Mouse (Mus musculus) limb, embryonic 14.5 days (tissue): ENCODE measurements around the gene Sesn3. TPM values are rescaled to one million over a fixed set of nuclear protein-coding genes. Genes with fewer than 3 reads are reported as not detected.
A peak's percentile ranks its signal among the peaks of the same experiment; 100 is the strongest.

Experiments
- ATAC-seq: fragments of 200-750 bp; cut with Nextera tagmentation; 2 replicates; pipeline ENCODE4 v1.8.0; 2017; ENCODE audit warnings: low read depth, moderate number of reproducible peaks, moderate TSS enrichment; ENCODE audit not compliant: low FRiP score
- DNase-seq: peaks from one replicate; pipeline ENCODE4 v3.0.0-alpha.2; 2015; ENCODE audit warnings: low spot score
- H3K27ac ChIP-seq: fragments of 300-500 bp; sonication (generic); replicated peaks from 2 replicates; pipeline ENCODE4 v1.5.1; 2014; ENCODE audit warnings: low read depth, mild to moderate bottlenecking, low read length, moderate library complexity, mixed read lengths
- H3K27me3 ChIP-seq: fragments of 300-500 bp; sonication (generic); 2 replicates; pipeline ENCODE4 v1.6.1; 2014; ENCODE audit warnings: low read length, mixed read lengths; ENCODE audit not compliant: control insufficient read depth, insufficient read depth
- H3K36me3 ChIP-seq: fragments of 300-500 bp; sonication (generic); 2 replicates; pipeline ENCODE4 v1.6.1; 2014; ENCODE audit warnings: mild to moderate bottlenecking, low read length, moderate library complexity, mixed read lengths; ENCODE audit not compliant: control insufficient read depth, insufficient read depth
- H3K4me1 ChIP-seq: fragments of 300-500 bp; sonication (generic); 2 replicates; pipeline ENCODE4 v1.6.1; 2014; ENCODE audit warnings: antibody characterized with exemption, low read length, mixed read lengths; ENCODE audit not compliant: control insufficient read depth, insufficient read depth
- H3K4me2 ChIP-seq: fragments of 300-500 bp; sonication (generic); replicated peaks from 2 replicates; pipeline ENCODE4 v1.6.1; 2014; ENCODE audit warnings: low read depth, mild to moderate bottlenecking, low read length, moderate library complexity; ENCODE audit not compliant: severe bottlenecking
- H3K4me3 ChIP-seq: fragments of 300-500 bp; sonication (generic); replicated peaks from 2 replicates; pipeline ENCODE4 v1.5.1; 2014; ENCODE audit warnings: low read length
- H3K9ac ChIP-seq: fragments of 300-500 bp; sonication (generic); 2 replicates; pipeline ENCODE4 v1.6.1; 2014; ENCODE audit warnings: mild to moderate bottlenecking, low read depth, low read length, moderate library complexity; ENCODE audit not compliant: severe bottlenecking
- H3K9me3 ChIP-seq: fragments of 300-500 bp; sonication (generic); 2 replicates; pipeline ENCODE4 v1.6.1; 2016; ENCODE audit warnings: low read length; ENCODE audit not compliant: control insufficient read depth
- POLR2A ChIP-seq: fragments of 200-500 bp; IDR thresholded peaks from 2 replicates; pipeline ENCODE4 v1.8.0; 2012; ENCODE audit warnings: inconsistent platforms, mild to moderate bottlenecking, moderate library complexity, borderline replicate concordance; ENCODE audit not compliant: insufficient read depth, insufficient read length; ENCODE audit errors: extremely low read depth
- WGBS: fragments of 180-500 bp; shearing (Covaris S2); extraction: QIAGEN DNeasy Blood & Tissue Kit; methylation state at CpG from one replicate; pipeline ENCODE4 v1.1.7; 2014; 5-methylcytosine and 5-hydroxymethylcytosine counted together
- polyA plus RNA-seq, 2 experiments: library from polyadenylated mRNA; depleted of rRNA in 1 of 2; stranded (reverse) in 1 of 2; unstranded in 1 of 2; fragments of >200 nt; fragmentation: Nextera tagmentation in 1 of 2; extraction: Ambion mirVana in 1 of 2; gene quantifications; 2 replicates each; pipeline versions ENCODE4 v1.2.1 to v1.2.3; 2012 to 2014

The Sesn3 gene
- polyA plus RNA-seq, 2 experiments = 21.1 to 25.3 TPM

DNA sequence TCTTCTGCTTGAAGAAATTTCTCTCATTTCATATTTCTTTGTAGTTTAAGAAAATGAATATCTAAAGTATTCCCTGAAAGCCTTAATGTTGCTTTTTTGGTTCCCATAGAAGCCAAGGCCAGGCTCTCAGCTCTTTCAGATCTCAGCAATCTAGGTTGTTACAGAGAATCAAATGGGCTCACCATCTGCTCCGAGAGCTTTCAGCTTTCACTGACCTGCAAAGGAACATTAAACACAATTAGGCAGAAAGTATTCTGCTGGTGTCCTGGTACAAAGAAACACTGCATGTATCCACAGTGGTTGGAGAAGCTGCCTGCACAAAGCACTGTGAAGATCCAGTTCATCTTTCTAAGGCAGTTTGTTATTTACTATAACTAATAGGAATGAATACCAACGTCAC lies 32.6 kb upstream of the Sesn3 start:
- H3K4me1 ChIP-seq = peaks cover 14% of the 10 kb centered on the region
- no peaks in the 10 kb centered on the region for H3K36me3 ChIP-seq
- H3K4me3 ChIP-seq = no peak overlapping the region
- H3K27me3 ChIP-seq = no peaks in the 10 kb centered on the region
- DNase-seq = no peak
- no peaks in the 10 kb centered on the region for H3K9me3 ChIP-seq
- no peak overlapping the region for H3K4me2 ChIP-seq
- no peak for ATAC-seq
- 54% methylated on average over 2 of the region's 2 CpGs for WGBS
- H3K9ac ChIP-seq = no peak overlapping the region
- no peak for TF ChIP-seq POLR2A
- H3K27ac ChIP-seq = no peak overlapping the region

DNA sequence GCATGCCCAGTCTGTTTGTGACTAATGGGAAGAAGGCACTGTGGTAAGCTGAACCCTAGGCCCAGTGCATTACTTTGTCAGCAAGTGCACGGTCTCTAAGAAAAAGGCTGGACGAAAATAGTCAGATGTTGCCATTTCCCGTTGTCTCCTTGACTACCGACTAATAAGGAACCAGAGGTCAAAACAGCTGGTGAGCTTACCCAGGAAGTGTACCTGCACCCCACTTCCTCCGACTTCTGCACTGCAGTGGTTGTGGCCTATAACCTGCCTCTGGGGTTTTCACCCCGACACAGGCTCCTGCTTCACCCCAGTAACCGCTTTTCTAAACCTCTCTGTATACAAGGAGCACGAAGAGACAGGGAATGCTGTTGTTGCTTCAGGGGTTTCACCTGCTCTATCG lies 30.3 kb upstream of the Sesn3 start:
- no peak for TF ChIP-seq POLR2A
- H3K4me1 ChIP-seq = peaks cover 20% of the 10 kb centered on the region
- no peaks in the 10 kb centered on the region for H3K36me3 ChIP-seq
- H3K9me3 ChIP-seq = no peaks in the 10 kb centered on the region
- WGBS = 47% methylated on average over 9 of the region's 9 CpGs
- no peaks in the 10 kb centered on the region for H3K27me3 ChIP-seq
- H3K9ac ChIP-seq = no peak overlapping the region
- no peak overlapping the region for H3K4me2 ChIP-seq
- DNase-seq (no peak), ATAC-seq (no peak)
- no peak overlapping the region for H3K27ac ChIP-seq
- H3K4me3 ChIP-seq = no peak overlapping the region

DNA sequence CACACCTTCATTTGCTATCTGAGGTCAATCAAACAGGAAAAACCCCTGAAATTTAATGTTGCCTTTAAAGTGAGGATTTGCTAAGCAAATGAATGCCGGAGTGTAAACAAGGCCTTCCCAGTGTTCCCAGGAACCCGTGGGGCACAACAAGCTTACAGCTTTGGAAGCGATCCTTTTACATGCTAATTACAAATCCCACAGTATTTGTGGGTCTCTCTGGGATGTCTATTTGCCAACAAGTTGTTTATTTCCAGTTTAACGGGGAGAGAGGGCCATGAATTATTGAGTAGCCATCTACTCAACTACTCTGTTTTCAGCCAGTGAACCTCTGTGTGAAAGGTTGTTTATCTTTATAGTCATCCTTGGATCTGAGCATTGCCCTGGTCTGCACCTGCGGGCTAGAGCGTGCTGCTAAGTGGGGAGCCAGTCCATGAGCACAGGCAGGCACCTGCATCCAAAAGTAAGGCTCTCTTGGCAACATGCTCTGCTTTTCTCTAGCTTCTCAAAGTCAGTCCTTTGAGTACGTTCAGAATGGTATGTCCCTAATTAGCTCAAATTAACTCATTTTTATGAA lies 29.8 kb upstream of the Sesn3 start:
- Histone ChIP-seq H3K9me3 (no peaks in the 10 kb centered on the region), H3K4me2 (no peak overlapping the region), H3K27me3 (no peaks in the 10 kb centered on the region), H3K27ac (no peak overlapping the region), H3K9ac (no peak overlapping the region), H3K36me3 (no peaks in the 10 kb centered on the region), H3K4me1 (peaks cover 20% of the 10 kb centered on the region), H3K4me3 (no peak overlapping the region)
- no peak for ATAC-seq
- WGBS = 36% methylated on average over 7 of the region's 7 CpGs
- TF ChIP-seq POLR2A = no peak
- DNase-seq = no peak

DNA sequence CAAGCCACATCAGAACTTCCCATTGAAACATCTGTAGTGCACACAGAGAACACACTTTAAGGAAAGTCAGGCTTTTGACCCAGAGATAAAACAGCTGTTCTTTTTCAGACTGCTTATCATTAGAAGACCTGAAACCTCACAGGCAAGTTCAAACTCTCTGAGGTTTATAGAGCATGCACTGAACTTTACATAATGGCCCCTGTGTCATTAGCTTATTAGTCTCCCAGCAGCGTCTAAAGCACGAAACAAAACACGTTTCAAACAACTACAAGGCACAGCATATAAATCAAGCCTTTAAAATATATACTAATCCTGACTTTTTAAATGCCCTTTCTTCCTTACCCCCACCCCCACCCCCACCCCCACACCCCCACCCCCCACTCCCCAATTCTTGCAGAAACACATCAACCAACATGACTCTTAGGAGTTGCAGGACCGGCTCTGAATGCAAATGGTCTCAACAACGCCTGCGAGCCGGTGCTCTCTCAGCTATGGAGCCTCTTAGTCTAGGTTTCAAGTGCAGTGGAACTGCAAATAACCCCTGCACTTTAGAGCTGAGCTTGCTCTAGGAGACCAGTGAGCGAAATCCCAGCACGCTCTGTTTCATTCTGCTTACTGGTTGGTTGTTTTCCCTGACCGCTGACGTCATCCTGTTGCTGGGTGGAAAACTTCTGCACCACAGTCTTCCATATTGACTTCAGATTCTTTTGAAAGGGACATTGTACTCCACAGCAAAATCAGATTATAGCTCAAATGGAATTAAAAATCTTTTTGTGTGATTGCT lies 28.7 kb upstream of the Sesn3 start:
- H3K9me3 ChIP-seq = no peaks in the 10 kb centered on the region
- ATAC-seq = peak; percentile 84
- DNase-seq = peak; percentile 82
- H3K9ac ChIP-seq = no peak overlapping the region
- peak overlapping the region; percentile 40; the same call in 1 of the 2 replicates for H3K27ac ChIP-seq
- TF ChIP-seq POLR2A = no peak
- H3K4me1 ChIP-seq = peaks cover 20% of the 10 kb centered on the region
- H3K4me3 ChIP-seq = no peak overlapping the region
- WGBS = 11% methylated on average over 11 of the region's 11 CpGs
- H3K27me3 ChIP-seq = no peaks in the 10 kb centered on the region
- 0 out of 2 replicates have a peak overlapping the region, but pooled peaks have one; percentile 14 for H3K4me2 ChIP-seq
- H3K36me3 ChIP-seq = no peaks in the 10 kb centered on the region

DNA sequence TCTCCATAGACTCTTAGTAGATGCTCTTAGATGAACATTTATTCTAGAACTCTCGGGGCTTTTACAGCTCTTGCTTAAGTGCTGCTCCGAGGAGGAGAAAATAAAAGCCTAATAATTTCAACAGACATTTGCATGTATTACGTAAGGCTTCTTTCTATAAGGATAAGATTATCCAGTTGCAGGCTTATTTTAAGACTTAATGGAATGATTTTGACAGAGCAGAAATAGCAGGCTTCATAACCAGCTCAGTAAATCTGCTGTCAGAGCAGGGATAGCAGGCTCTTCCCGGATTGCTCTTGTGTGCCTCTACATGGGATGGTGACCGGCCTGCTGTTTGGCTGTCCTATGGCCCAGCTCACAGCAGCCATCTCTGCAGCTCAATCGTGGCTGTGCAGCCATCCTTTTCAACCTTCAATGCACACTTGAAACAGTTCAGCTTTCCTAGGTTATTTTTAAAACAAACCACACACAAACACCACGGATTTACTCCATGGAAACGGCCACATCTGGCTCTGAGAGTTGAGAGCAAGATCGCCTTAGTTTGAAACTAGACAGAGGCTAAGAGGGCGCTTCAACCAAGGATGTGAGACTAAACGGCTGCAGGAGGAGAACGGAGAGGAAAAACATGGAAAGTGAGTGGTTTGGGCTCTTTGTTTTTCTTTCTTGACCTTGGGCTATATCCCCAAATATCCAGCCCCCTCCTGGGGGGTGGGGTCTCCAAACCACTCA lies 27.2 kb upstream of the Sesn3 start:
- peaks cover 20% of the 10 kb centered on the region for H3K4me1 ChIP-seq
- H3K9me3 ChIP-seq = no peaks in the 10 kb centered on the region
- no peak overlapping the region for H3K4me3 ChIP-seq
- no peak for DNase-seq
- ATAC-seq = no peak
- H3K36me3 ChIP-seq = no peaks in the 10 kb centered on the region
- no peaks in the 10 kb centered on the region for H3K27me3 ChIP-seq
- no peak overlapping the region; the same call in 1 of the 2 replicates for H3K27ac ChIP-seq
- H3K9ac ChIP-seq = no peak overlapping the region
- TF ChIP-seq POLR2A = no peak
- no peak overlapping the region for H3K4me2 ChIP-seq
- WGBS = 77% methylated on average over 12 of the region's 12 CpGs
